In genomic region chr7:136152470-136152869, GRCm38 (mm10) we compare ENCODE assay signal across 8 mouse cellular contexts.
A peak's percentile ranks its signal among the peaks of the same experiment; 100 is the strongest.
DNase-seq lines count a peak whose midpoint lies in the region; ATAC-seq and TF ChIP-seq lines count a peak whose summit lies in the region.

No protein-coding gene starts in this region.

- H3K9me3 ChIP-seq in intestine, postnatal 0 days (ENCODE audit: control insufficient read depth) = no peaks in the 10 kb centered on the region
- no peaks in the 10 kb centered on the region for H3K9me3 ChIP-seq in intestine, embryonic 15.5 days

- no peak for ATAC-seq in intestine, postnatal 0 days
- no peak for ATAC-seq in intestine, embryonic 15.5 days
- peak; percentile 33; the same call in 1 of the 2 replicates for ATAC-seq in granulocyte monocyte progenitor cell, adult 5-6 weeks (replicated peaks; ENCODE audit: poor library complexity, severe bottlenecking)

- H3K27ac ChIP-seq in intestine, postnatal 0 days (ENCODE audit: low read depth, low read length) = no peak overlapping the region
- H3K27ac ChIP-seq in intestine, embryonic 15.5 days = no peak overlapping the region

- no peak overlapping the region for H3K4me3 ChIP-seq in intestine, postnatal 0 days (ENCODE audit: low read depth, low read length)
- H3K4me3 ChIP-seq in intestine, embryonic 15.5 days (replicated peaks) = no peak overlapping the region

- 47% methylated on average over 5 of the region's 5 CpGs for WGBS in intestine, postnatal 0 days
- 36% methylated on average over 5 of the region's 5 CpGs for WGBS in intestine, embryonic 15.5 days

- H3K36me3 ChIP-seq in intestine, postnatal 0 days (ENCODE audit: control insufficient read depth, insufficient read depth) = no peaks in the 10 kb centered on the region
- H3K36me3 ChIP-seq in intestine, embryonic 15.5 days = no peaks in the 10 kb centered on the region

- TF ChIP-seq CTCF in intestine, postnatal 0 days (IDR thresholded peaks at IDR 0.05; ENCODE audit: low read depth) = peak; percentile 68

- H3K4me2 ChIP-seq in intestine, postnatal 0 days (replicated peaks; ENCODE audit: low read depth) = no peak overlapping the region
- no peak overlapping the region for H3K4me2 ChIP-seq in intestine, embryonic 15.5 days (replicated peaks)

- H3K9ac ChIP-seq in intestine, postnatal 0 days (ENCODE audit: low read depth, low read length) = no peak overlapping the region
- H3K9ac ChIP-seq in intestine, embryonic 15.5 days = no peak overlapping the region

- no peaks in the 10 kb centered on the region for H3K27me3 ChIP-seq in intestine, postnatal 0 days (replicated peaks; ENCODE audit: control insufficient read depth, insufficient read depth, low read length)
- H3K27me3 ChIP-seq in intestine, embryonic 15.5 days (replicated peaks) = no peaks in the 10 kb centered on the region

- peak; percentile 29 for DNase-seq in WW6 (ENCODE audit: low read depth, low spot score)
- peak; percentile 6 to 24 for DNase-seq in cerebellum, postnatal 36 days
- peak; percentile 70 for DNase-seq in layer of hippocampus, postnatal 10 days (ENCODE audit: low spot score in 2 of 2)
- DNase-seq in mesoderm, embryonic 11.5 days (ENCODE audit: low read depth, low spot score) = peak; percentile 76
- no peak for DNase-seq in natural killer cell, adult 2 months (ENCODE audit: low spot score in 2 of 2)

- no peaks in the 10 kb centered on the region for H3K4me1 ChIP-seq in intestine, postnatal 0 days (replicated peaks; ENCODE audit: control insufficient read depth, insufficient read depth, low read length)
- H3K4me1 ChIP-seq in intestine, embryonic 15.5 days (replicated peaks) = no peaks in the 10 kb centered on the region

Comparison
In these comparisons a context has a peak if more than half of its experiments do, and no peak if none do; other contexts are left out.
1. DNase-seq: peak in WW6 (single experiment), cerebellum, postnatal 36 days (2 of 2), layer of hippocampus, postnatal 10 days (2 of 2) and mesoderm, embryonic 11.5 days (single experiment); none in natural killer cell, adult 2 months (0 of 2).